Mouse (Mus musculus): ENCODE measurements around the gene Slc16a14.

DNA sequence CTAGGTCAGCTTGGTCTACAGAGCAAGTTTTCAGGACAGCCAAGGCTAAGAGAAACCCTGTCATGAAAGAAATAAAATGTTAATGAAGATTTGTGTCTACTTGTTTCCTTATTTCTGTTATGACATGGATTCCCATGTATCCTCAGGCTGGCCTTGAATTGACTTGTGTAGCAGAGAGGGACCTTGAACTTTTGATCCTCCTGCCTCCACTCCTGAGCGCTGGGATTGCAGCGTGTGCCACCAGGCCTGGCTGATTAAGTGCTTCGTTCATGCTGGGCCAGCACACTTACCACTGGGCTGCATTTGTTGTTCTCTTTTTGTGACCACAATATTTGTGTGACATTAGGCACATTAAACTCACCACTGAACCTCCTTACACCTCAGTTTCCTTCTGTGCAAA lies 16.1 kb downstream of the Slc16a14 start:
- no peak for TF ChIP-seq MAFK (IDR thresholded peaks at IDR 0.05; ENCODE audit: insufficient read depth, low read depth, low read length)
- no peak for TF ChIP-seq ZNF384 (IDR thresholded peaks at IDR 0.05; ENCODE audit: low read depth, low read length)
- no peak for TF ChIP-seq HCFC1 (IDR thresholded peaks at IDR 0.05; ENCODE audit: borderline replicate concordance, insufficient read depth, low read length)
- no peak for TF ChIP-seq ZC3H11A (IDR thresholded peaks at IDR 0.05; ENCODE audit: borderline replicate concordance, low read depth, low read length)
- TF ChIP-seq CHD2 (IDR thresholded peaks at IDR 0.05; ENCODE audit: low read depth, low read length), result no peak
